Mouse (Mus musculus): Measurements from ENCODE around the gene Dhx15. TPM values are rescaled to one million over a fixed set of nuclear protein-coding genes. Genes with fewer than 3 reads are reported as not detected.
"Not testable (repeated sequence)": the region's sequence is repeated elsewhere in the genome, so short reads cannot be mapped to it uniquely, and the experiment has no call there.

Gene Dhx15
- total RNA-seq (2022), result 100 to 1,000 TPM in 1 of 4 experiments, 10 to 100 TPM in 3; 89.9 to 102 (median 96.7) TPM

DNA sequence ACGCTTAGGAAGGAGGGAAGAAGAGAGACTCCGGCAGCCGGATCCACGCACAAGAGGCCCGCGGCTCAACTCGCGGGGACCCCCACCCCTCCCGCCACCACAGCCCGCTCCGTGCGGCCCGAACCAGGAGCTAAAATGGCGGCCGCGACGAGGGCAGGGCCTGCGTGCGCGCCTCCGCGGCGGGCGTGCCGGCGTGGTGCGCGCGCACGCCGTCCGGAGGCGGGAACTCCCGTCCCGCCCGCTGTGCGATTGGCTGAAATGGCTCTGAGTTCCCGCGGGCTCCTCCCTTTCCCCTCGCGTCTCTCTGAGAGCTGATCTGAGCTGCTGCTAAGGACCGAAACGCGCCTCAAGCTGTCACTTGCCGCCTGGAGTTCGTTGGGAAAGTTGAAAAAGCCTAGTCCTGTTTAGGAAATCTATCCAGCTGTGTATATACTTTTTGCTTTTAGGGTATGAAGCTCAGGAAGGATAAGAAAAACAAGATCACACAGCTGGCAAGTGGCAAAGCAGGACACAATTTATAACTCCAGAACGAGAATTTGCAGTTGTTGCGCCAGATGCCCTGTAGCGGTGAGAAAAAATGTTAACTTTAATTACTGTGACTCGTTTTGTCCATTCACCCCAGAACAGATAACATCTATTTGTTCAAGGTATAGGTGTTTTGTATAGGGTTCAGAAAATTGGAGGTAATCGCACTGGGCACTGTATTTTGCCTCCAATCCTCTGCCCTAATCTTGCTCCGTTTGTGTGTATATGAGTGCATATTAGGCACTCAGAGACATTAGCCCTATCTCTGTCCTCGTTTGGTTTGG lies at the start of gene Dhx15:
Dhx15 (minus strand) TSS at position 144 of the 809 bp plus-strand sequence.
- DNase-seq (ENCODE audit: low spot score in 2 of 2), result peak; percentile 90 to 91

DNA sequence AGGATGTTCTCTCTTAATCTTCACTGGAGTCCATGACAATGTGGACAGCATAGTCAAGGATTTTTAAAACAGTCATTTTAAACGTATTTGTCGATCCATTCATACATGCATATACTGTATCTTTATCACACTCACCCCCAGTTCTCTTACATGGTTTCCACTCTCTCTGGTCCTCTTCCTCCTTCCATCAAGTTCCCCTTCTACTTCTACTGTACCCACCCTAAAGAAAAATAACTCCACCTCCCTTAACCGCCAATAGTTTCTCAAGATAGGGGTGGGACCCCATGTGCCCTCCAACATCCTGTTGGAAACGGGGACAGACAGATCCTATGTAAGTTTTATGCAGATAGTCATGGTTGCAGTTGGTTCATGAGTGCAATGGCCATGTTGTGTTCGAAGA lies 48.6 kb upstream of the Dhx15 start:
- DNase-seq (ENCODE audit: low spot score in 2 of 2), result no peak

DNA sequence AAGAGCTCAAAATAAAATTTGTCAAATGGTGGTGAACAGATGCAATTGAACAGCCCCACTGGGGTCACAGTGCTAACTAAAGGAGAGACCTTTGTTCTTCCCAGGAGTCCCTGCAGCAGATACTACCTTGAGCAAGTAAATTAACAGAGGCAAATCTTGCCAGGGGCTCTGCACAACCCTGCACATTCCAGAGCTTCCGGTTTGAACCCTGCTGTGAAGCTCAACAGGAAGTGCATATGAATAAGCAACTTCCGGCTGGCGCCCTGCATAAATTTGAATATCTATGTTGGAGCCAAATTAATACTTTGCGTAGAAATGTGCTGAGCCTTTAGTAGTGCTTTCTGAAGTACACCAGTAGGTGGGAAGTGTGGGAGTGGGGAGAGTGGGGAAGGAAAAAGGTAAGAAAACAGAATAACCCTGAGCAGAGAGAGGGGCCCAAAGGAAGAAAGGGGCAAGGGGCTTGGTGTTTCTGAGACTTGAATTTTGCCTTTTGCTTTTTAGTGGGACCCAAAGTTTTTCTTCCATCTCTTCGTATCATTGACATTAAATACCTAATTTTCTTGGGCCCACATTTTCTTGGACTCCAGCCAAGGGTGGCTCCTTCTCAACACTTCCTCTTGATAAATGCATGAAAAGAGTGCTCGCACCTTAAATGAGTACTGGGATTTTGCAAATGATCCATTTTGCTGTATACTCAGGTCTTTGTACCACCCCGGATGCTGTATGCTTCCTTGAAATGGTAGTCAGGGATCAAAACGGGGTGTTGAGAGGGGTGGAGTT lies 47.8 kb upstream of the Dhx15 start:
- no peak for DNase-seq (ENCODE audit: low spot score in 2 of 2)

DNA sequence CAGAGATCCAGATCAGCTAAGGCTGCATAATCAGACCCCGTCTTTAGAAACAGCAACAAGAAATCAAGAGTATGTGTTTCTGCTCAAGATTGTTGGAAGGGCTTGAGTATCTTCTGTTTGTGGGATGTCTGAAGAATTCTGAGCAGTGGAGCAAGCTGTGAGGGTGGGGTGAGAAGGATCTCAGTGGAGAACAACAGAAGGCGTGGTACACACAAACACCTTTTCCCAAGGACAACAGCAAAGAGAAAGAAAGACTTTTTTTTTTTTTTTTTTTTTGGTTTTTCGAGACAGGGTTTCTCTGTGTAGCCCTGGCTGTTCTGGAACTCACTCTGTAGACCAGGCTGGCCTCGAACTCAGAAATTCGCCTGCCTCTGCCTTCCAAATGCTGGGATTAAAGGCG lies 46.3 kb upstream of the Dhx15 start:
- DNase-seq (ENCODE audit: low spot score in 2 of 2), result not testable (repeated sequence)

DNA sequence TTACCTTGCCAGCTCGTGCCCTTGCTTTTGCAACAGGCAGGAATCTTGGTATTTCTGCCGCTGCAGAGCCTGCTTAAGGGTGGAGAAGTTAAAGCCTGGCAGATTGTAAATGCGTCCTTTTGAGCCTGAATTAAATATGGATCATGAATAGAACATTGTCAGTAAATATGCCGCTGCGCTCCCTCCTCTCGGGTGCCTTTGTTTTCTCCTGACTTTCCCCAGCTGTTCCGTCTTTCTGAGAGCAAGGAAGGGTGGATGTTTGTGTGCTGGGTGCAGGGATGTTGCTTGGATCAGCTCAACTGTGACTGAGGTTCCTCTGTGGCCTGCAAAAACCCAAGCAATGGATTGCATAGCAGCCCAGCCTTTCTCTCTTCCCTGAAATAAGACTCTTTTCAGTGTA lies 44.3 kb upstream of the Dhx15 start:
- DNase-seq (ENCODE audit: low spot score in 2 of 2), result no peak

DNA sequence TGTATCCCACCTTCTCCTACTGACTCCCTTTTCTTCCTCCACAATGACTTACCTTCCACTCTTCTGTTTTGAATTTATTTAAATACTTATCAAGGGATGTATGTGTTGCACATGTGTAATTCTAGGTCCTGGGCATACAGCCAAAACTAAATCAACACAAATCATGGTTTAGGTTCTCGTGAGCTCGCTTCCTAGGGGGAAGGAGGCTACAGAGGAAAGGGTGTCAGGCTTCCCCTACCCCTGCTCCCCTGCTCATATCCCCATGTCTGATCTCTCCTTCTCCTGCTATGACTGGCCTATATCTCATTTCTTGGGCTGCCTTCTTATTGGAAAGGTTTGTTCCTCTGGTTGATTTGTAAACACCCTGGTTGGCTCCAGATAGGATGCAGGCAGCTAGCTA lies 43.6 kb upstream of the Dhx15 start:
- no peak for DNase-seq (ENCODE audit: low spot score in 2 of 2)

DNA sequence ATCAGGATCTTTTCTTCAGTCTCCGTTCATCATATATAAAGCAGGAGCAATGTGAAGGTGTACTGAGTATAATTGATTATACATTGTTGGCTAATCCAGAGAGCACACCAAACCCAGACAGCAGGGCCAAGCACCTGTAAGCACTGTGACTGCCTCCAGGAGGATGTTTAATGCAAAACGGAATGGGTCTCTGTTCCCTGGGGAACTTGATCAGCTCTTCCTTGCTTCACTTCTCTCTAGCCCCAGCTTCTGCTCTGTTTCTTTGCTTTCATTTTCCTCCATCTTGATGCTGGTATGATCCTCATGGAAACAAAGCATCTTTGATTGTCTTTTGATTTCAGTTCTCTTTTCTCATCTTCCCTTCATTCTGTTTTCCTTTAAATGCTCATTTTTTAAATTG lies 42.3 kb upstream of the Dhx15 start:
- DNase-seq (ENCODE audit: low spot score in 2 of 2), result no peak

DNA sequence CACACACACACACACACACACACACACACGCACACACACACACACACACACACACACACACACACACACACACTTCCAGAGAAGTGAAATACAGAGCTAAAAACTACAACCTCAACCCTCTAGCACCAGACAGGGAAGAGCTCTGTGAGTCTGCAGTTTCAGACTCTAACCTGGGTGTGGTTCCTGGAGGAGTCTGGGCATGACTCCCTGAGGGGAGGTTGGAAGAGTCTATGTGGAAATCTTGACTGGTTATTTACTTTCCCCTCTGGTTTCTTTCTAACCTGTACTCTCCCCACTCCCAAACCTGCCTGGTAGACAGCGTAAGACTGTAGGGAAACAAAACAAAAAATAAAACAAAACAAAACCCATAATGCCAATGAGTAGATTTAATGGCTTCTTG lies 41.9 kb upstream of the Dhx15 start:
- DNase-seq (ENCODE audit: low spot score in 2 of 2), result no peak

DNA sequence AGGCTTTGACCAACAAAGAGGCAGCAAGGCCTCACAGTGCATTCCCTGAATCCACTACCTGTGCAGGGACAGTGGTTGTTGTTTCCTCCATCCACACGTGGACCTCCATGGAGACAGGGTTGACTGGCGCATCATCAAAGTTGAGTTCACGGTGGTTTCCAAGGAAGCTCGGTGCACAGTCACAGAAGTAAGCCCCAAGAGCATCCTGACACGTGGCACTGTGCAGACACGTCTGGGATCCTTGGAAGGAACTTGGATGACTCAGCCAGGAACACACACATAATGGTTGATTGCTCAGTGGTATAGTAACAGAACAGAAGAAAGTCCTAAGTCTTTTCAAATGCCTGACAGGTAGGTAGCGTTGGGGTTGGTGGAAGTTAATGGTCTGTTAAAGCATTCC lies 40.2 kb upstream of the Dhx15 start:
- no peak for DNase-seq (ENCODE audit: low spot score in 2 of 2)

DNA sequence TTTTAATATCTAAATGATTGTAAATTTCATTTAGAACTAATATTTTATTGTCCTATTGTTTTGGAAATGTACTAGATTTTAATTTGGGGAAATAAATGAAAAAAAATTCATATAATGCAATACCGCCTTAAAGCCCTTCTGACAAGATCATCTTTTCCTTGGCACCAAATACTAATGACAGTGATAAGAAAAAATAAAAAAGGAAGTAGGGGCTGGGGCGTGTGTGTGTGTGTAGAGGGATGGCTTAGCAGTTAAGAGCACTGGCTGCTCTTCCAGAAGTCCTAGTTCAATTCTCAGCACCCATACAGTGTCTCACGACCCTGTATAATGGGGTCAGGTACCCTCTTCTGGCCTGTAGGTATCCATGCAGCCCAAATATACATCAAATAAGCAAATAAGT lies 36.4 kb upstream of the Dhx15 start:
- no peak for DNase-seq (ENCODE audit: low spot score in 2 of 2)

DNA sequence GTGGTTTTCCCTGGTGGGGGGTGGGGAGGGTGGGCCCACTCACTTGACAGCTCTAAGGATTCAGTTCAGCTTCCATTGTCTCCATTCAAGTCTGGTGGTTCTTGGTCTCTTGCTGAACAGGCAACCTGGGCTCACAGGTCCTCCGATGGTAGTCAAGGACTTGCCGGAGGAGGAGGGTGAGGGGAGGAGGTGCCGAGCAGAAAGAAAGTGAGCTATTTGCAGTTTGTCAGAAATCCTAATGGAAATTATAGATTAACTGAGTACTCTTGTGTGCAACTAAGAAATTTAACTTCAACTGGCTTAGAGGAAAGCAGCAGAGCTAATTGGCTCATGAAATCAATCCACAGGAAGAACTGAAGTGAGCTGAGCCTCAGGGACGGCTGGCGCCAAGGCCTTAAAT lies 31.3 kb upstream of the Dhx15 start:
- no peak for DNase-seq (ENCODE audit: low spot score in 2 of 2)

DNA sequence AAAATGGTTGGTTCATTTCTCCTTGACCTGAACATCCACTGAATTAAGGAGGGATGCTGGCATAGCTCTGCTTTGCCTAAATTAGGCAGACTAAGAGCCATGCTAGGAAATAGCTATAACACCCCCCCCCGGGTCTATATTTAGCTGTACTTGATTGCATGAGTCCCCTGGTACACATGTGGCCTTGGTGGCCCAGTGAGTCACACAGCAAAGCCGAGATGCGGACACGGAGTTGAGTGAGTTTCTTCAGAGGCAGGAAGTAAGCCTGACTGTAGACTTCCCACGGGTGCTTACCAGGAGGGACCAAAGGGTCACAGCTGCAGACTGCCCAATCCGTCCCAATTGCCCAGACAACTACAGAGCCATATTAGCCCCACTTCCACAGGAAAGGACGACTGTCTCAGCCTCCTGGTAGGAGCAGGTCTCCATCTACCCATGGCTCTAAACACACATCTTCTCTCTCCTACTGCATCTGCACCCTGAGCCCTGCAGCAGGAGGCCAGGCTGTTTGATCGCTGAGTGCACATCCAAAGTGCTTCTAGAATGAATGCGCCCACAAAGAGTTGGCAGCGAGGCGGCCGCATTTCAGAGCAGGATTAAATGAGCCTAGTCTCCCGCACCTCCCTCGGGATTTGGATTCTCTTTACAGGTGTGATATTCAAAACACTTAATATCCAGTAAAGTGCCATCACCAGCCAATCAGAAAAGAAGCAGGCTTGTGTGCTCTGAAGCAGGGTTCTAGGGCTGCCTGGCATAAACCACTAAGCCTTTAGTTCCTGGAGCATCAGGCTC lies 29.9 kb upstream of the Dhx15 start:
- no peak for DNase-seq (ENCODE audit: low spot score in 2 of 2)

DNA sequence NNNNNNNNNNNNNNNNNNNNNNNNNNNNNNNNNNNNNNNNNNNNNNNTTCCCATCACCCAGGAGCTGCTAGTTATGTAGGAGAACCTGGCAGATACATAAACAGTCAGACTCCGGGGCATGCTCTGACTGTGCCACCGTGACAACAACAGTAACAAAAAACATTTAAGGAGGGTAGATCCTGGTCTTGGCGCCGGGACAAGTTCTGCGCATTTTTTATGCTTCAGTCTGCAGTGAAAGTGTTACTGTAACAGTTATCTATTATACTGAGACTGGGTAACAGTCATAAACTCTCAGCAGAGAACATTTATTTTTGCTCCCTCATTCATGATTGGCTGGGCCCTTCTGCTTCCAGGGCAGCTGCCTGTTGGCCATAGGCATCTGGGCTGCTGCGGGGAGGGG lies 27.9 kb upstream of the Dhx15 start:
- DNase-seq (ENCODE audit: low spot score in 2 of 2), result no peak

DNA sequence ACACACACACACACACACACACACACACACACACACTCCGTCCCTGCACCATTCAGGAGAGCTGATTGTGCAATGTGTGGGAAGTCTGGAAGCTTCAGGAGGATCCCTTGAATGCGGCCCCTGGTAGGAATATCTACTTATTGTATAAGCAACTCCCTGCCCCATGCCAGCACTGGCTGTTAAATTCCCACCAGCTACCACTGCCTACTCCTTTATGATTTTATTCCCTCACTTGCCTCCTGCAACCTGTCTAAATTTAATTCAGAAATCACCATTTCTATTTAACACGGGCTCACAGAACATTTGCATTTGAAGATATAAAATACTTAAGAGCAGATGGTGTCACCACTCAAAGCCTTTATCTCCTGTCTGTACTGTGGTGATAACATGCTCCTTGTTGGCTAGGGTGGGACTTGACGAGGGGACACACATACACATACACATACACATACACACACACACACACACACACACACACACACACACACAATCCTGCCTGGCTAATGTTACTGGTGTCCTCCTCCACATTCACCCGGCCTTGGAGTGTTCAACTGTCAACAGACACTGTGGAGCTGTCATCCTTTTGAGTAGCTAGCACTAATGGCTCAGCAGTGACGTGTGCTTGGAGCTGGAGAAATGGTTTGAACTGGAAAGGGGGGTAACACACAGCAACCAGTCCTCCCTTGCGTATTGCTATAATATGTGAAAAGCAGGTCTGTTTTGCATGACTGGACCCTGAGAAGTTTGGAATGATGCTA lies 23.0 kb upstream of the Dhx15 start:
- no peak for DNase-seq (ENCODE audit: low spot score in 2 of 2)

DNA sequence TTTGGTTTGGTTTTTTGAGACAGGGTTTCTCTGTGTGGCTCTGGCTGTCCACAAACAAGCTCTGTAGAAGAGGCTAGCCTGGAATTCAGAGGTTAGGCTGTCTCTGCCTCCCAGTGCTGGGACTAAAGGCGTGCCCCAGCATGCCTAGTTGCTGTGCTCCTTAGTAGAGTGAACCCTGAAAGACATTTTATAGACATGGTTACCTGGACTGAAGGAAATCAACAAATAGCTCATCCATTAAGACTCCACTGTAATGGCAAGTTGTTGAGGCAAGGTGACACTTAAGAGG lies 810 bp upstream of the Dhx15 start:
- no peak for DNase-seq (ENCODE audit: low spot score in 2 of 2)

DNA sequence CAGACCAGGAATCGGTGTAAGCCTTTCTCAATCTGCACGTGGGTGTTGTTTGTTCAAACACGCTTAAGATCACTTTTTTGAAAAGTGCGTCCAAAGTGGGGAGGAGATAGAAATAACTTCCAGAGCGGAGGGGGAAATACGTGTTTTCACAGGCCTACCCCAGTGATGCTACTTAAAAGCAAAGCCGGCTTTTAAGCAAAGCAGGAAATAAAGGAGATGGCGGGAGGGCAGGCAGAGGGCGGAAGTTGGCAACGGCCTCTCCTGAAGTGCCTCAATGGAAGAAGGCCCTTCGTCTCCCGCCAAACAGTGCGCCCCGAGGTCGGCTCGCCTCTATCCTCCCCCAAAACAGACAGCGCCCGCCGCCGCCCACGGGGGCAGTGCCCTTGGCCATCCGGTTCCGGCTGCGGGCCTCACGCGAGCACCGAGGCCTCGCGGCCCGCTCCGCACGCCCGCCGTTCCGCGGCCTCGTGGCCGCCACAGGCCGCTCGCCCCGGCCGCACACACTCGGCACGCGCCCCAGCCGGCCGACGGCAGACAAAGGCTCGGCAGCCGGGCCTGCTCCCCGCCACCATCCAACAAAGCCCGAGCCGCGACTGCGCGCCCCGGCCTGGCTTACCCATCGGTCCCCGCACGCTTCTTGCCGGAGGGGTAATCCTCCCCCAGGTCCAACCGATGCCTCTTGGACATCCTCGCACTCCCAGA lies 499 bp downstream of the Dhx15 start:
- DNase-seq (ENCODE audit: low spot score in 2 of 2), result peak in 1 of 2 experiments; percentile 20

DNA sequence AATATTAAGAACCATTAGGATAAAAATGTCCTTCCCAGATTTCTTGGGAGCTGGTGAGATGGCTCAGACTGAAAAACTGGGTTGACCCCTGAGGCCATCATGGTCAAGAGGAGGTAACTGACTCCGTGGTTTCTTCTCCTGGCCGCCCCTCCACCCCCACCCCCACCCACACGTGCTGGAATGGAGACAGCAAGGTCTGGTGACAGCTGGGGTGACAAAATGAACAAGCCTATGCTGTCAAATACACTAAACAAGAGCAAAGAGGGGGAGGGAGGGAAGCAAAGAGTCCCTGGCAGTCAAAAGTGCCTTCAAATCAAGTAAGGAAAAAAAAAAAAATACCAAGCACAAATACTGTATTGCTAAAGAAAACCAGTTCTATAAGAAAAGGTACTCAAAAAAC lies 2.1 kb downstream of the Dhx15 start:
- DNase-seq (ENCODE audit: low spot score in 2 of 2), result no peak

DNA sequence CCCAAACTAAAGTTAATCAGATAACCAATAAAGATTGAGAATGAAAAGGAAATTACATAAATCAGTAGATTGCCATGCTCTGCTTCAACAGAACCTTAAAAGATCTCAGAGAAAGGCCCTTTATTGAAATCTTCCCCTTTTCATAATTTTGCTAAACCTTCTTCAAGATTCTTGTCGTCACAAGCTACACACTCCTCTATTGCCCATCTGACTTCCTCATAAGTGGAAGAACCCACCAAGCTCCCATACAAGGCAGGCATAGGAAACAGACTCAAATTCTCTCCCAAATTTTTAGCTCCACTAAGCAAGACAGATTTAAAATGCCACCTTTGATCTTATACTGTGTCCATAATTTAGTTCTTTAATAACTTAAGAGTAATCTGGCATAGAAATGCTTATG lies 13.0 kb downstream of the Dhx15 start:
- no peak for DNase-seq (ENCODE audit: low spot score in 2 of 2)

DNA sequence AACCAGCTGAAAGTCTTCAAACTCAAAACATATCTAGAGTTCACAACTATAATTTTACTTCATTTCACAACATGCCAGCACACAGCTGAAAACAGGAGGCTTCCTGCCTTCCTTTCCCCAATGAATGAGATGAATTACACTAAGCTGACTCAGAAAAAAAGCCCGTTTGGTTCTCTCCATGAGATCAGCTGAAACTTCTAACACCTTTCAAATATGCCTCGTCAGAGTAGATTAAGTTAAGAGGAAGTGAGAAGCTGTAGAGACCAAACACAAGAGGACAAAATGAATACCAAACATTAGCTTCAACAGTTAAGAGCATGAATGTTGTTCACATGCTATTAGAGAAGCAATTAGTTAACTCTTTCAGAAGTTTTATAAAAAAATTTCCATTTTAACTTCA lies 21.8 kb downstream of the Dhx15 start:
- no peak for DNase-seq (ENCODE audit: low spot score in 2 of 2)

DNA sequence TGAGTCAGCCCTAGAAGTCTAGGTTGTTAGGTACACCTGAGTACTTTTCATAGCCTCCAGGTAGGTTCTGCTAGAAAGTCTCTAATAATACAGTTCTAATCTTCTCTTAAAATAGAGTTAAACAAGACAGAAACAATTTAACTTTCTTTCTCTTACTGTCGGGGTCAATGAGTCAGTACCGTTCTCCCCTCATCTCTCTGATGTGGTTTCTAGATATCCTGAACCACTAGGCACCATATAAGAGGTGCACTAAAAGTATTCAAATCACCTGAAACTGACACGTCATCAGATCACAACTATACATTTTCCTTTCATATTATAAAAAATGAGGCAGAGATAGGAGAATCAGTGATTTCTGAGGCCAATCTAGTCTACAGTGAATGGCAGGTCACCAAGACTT lies 41.2 kb downstream of the Dhx15 start:
- DNase-seq (ENCODE audit: low spot score in 2 of 2), result no peak

DNA sequence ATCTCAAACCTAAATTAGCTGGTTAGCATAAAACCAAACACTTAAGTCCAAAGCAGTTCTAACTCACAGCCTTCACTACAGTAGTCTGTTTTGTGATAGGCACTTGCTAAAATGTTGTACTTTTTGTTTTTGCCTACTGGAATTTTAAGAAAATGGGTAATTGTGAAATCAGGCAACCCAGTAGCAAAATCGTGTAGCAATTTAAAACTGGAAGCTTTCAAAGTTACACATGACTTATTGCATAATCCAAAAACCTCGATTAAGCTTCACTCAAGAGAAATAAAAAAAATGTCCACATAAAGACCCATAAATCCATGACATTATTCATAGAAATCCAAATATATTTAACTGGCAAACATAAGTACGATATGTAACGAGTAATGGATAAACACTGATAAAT lies 43.2 kb downstream of the Dhx15 start:
- no peak for DNase-seq (ENCODE audit: low spot score in 2 of 2)

Measured in layer of hippocampus, adult 8-10 months (tissue).